Mouse (Mus musculus) adrenal gland, postnatal 36 days (tissue): Measurements from ENCODE around the gene Gamt. TPM values are rescaled to one million over a fixed set of nuclear protein-coding genes. Genes with fewer than 3 reads are reported as not detected.
"Not testable (repeated sequence)": the region's sequence is repeated elsewhere in the genome, so short reads cannot be mapped to it uniquely, and the experiment has no call there.

Source experiments
- DNase-seq, 2 experiments: peaks; one replicate each; pipeline ENCODE4 v3.0.0; 2021; ENCODE audit warnings: mixed read lengths in 1 of 2
- microRNA-seq: library from miRNA; unstranded; fragments of <30 nt; microRNA quantifications from one replicate; pipeline ENCODE4 v1.2.0, GENCODE M21; 2021
- total RNA-seq, 2 experiments: library from RNA; stranded (reverse); gene quantifications; 2 replicates each; pipeline ENCODE4 v1.2.3; 2021

The Gamt gene
- total RNA-seq, 2 experiments from 2014 or later: 195 to 311 TPM

DNA sequence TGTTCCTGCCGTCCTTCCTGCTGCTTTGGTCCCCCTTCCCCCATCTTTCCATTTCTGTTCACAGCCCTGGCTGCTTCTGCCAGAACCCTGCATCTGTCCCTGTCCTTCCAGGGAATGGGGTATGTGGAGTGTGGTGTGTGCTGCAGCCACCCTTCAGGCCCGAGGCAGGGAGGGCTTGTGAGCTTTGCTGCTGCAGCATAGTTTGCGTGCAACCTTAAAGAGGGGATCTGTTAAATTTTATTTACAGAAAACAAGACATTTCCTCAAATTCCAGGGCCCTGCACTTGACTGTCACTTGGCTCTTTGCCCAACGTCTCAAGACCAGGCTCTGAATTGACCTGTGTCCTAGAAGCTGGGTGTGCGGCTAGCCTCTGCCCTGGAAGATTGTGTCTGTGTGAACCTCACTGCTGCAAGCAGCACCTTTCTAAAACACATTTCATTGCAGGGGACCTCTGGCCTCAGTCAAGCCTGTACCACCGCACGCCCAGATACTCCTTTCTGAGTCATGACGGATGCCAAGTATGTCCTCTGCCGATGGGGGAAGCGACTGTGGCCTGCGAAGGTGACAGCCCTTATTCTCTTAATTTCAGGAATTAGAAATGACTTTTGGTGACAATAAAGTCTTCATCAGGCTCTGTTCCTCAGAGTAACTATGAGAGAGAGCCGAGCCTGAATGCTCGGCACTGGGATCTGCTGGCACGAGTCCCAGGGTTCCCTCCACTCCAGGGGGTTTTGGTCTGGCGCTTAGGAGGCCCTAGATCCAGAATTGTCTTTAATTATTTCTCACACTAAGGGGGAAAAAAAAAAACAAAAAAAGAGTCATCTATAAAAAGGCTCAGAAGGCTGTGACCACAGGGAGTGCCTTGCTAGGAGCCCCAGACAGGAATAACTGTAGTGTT, 32.7 kb downstream of the Gamt start:
- DNase-seq: peak in 1 of 2 experiments; percentile 22

GRCm38 (mm10) chr10:80227166-80227539, 33.7 kb downstream of the Gamt start:
- DNase-seq: no peak

- DNase-seq: peak; percentile 99 to 100
Measured at GRCm38 (mm10) chr10:80226416-80227165, 34.2 kb downstream of the Gamt start, which contains the start of gene Mum1. TSS of gene Mum1 (plus strand) at chr10:80226434.

DNA sequence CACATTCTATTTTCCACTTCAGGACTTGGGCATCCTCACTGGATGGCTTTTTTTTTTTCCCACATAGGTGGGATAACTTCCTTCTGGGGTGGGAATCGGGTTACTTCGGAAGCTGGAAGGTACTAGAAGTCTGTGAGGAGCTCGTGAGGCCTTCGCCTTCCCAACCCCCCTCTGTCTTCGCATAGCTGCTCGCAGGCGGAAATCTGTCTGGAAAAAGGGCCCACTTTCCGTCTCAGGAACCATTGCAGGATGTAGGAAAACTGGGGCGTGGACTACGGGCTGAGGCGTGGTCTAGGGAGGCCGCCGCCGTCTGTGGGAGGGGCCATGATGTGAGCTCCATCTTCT, 34.8 kb downstream of the Gamt start:
- DNase-seq: no peak

DNA sequence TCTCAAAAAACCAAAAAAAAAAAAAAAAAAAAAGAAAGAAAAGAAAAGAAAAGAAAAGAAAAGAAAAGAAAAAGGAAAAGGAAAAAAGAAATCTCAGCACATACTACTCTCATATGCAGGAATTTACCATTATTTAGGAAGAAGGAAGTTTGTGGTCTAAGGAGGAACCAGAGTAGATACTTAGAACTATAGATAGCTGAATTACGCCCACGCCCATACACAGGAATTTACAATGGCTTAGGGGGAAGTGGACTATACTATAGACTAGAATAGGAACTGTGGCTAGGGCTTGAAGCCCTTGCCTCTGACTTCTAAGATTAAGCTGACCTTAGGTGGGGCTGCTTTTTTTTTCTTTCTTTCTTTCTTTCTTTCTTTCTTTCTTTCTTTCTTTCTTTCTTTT, 37.7 kb downstream of the Gamt start:
- not testable (repeated sequence) for DNase-seq

DNA sequence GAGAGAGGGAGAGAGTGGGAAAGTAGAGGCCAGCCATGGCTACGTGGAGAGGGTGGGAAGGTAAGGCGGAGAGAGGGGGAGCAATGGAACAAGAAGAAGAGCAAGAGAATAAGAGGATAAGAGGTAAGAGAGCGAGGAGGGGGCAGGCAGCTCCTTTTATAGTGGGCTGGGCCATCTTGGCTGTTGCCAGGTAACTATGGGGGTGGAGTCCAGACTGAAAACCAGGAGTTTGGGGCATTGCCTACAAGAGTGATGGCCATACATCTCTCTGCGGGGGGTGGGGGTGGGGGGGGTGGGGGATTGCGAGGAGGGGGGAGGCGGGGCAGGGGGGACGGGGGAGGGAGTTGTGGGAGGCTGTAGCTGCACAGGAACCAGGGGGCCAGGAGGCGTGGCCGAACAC, 40.1 kb downstream of the Gamt start:
- DNase-seq: no peak

- peak in 1 of 2 experiments; percentile 7 for DNase-seq
Measured at GRCm38 (mm10) chr10:80215048-80215772, 45.6 kb downstream of the Gamt start.

GRCm38 (mm10) chr10:80211547-80212103, 49.2 kb downstream of the Gamt start:
- DNase-seq: not testable (repeated sequence)

- DNase-seq: no peak
Measured at GRCm38 (mm10) chr10:80208841-80209371, 51.9 kb downstream of the Gamt start.

- DNase-seq: no peak
Measured at GRCm38 (mm10) chr10:80208248-80208647, 52.6 kb downstream of the Gamt start.

Small RNAs within 50 kb of the gene (microRNA-seq; reads per million reads assigned to microRNA genes)
- gene Mir6911: 0.75 reads per million

Other genes starting within 250 kb of the Gamt start
- gene Arhgap45, start 244.4 kb downstream of the Gamt start, total RNA-seq: 1 to 10 TPM; 4.5 to 5.4 TPM
- 100 to 1,000 TPM in 1 of 2 experiments, 10 to 100 TPM in 1; 92.8 to 108 TPM for gene Polr2e, start 221.2 kb downstream of the Gamt start, total RNA-seq
- 1,000 to 10,000 TPM; 1,198 to 1,301 TPM for gene Gpx4, start 213.8 kb downstream of the Gamt start, total RNA-seq
- gene Sbno2, start 155.4 kb downstream of the Gamt start, total RNA-seq: 10 to 100 TPM; 49.3 to 51.3 TPM
- 100 to 1,000 TPM; 146 to 149 TPM for gene Stk11, start 145.2 kb downstream of the Gamt start, total RNA-seq
- gene Atp5d, start 122.4 kb downstream of the Gamt start, total RNA-seq: 100 to 1,000 TPM; 561 to 735 TPM
- gene Cbarp, start 120.2 kb downstream of the Gamt start, total RNA-seq: 100 to 1,000 TPM in 1 of 2 experiments, 10 to 100 TPM in 1; 57.5 to 205 TPM
- 100 to 1,000 TPM; 104 to 188 TPM for gene Midn, start 112.7 kb downstream of the Gamt start, total RNA-seq
- gene Cirbp, start 95.0 kb downstream of the Gamt start, total RNA-seq: 100 to 1,000 TPM in 1 of 2 experiments, 10 to 100 TPM in 1; 35.0 to 104 TPM
- 10 to 100 TPM; 16.8 to 19.1 TPM for gene 1600002K03Rik, start 88.1 kb downstream of the Gamt start, total RNA-seq
- 1 to 10 TPM; 2.4 to 3.2 TPM for gene Efna2, start 81.5 kb downstream of the Gamt start, total RNA-seq
- gene Mum1, start 34.6 kb downstream of the Gamt start, total RNA-seq: 10 to 100 TPM; 20.4 to 21.2 TPM
- gene Ndufs7, start 11.9 kb downstream of the Gamt start, total RNA-seq: 100 to 1,000 TPM; 266 to 279 TPM
- 10 to 100 TPM; 82.1 to 90.4 TPM for gene Dazap1, start 474 bp upstream of the Gamt start, total RNA-seq
- gene Rps15, start 31.4 kb upstream of the Gamt start, total RNA-seq: 1,000 to 10,000 TPM; 1,173 to 1,236 TPM
- 1 to 10 TPM in 1 of 2 experiments, under 1 TPM in 1; 0.70 to 1.5 TPM for gene Apc2, start 35.0 kb upstream of the Gamt start, total RNA-seq
- gene 2310011J03Rik, start 59.5 kb upstream of the Gamt start, total RNA-seq: 10 to 100 TPM; 24.6 to 32.0 TPM
- 1 to 10 TPM; 2.2 to 3.3 TPM for gene Pcsk4, start 68.5 kb upstream of the Gamt start, total RNA-seq
- 10 to 100 TPM; 11.0 to 13.7 TPM for gene Reep6, start 68.9 kb upstream of the Gamt start, total RNA-seq
- gene Adamtsl5, start 87.4 kb upstream of the Gamt start, total RNA-seq: 1 to 10 TPM; 7.3 to 7.7 TPM
- gene Plk5, start 95.4 kb upstream of the Gamt start, total RNA-seq: under 1 TPM in 1 of 2 experiments, not detected in 1; 0.26 TPM
- gene Mex3d, start 126.6 kb upstream of the Gamt start, total RNA-seq: 10 to 100 TPM; 22.4 to 29.9 TPM
- 100 to 1,000 TPM; 140 to 148 TPM for gene Mbd3, start 138.5 kb upstream of the Gamt start, total RNA-seq
- 100 to 1,000 TPM; 876 to 886 TPM for gene Uqcr11, start 145.8 kb upstream of the Gamt start, total RNA-seq
- 10 to 100 TPM; 48.2 to 64.3 TPM for gene Tcf3, start 172.6 kb upstream of the Gamt start, total RNA-seq
- not detected for gene Onecut3, start 233.8 kb upstream of the Gamt start, total RNA-seq